Mouse (Mus musculus) CD4-positive naive resting alpha-beta T cell, adult 76 days (primary cell): Measurements from ENCODE around the gene Nanos3. TPM values are rescaled to one million over a fixed set of nuclear protein-coding genes. Genes with fewer than 3 reads are reported as not detected.

Source experiments
- total RNA-seq: library from RNA; stranded (reverse); gene quantifications from one replicate; pipeline ENCODE4 v1.2.4, GENCODE M21; 2023

Nanos3 gene
- total RNA-seq = not detected

GRCm38 (mm10) chr8:84185117-84185516 lies at the start of gene Nanos3:
TSS of gene Nanos3 (minus strand) at chr8:84185217.

GRCm38 (mm10) chr8:84147769-84148530 lies 37.1 kb downstream of the Nanos3 start, which contains the start of the genes Cc2d1a and 4930432K21Rik:
TSS of gene Cc2d1a (minus strand) at chr8:84147936.
TSS of gene 4930432K21Rik (plus strand) at chr8:84148025.

GRCm38 (mm10) chr8:84125656-84126055 lies 59.4 kb downstream of the Nanos3 start, which contains the start of gene Podnl1:
TSS of gene Podnl1 (plus strand) at chr8:84125989.

Other genes with a start within 250 kb of the Nanos3 start
- gene Gm10644, start 230.0 kb downstream of the Nanos3 start, total RNA-seq = 0.53 TPM
- gene Asf1b, start 229.7 kb downstream of the Nanos3 start, total RNA-seq = 3.9 TPM
- 37.1 TPM for gene Prkaca, start 212.2 kb downstream of the Nanos3 start, total RNA-seq
- gene Samd1, start 187.5 kb downstream of the Nanos3 start, total RNA-seq = 42.4 TPM
- gene 1700067K01Rik, start 183.7 kb downstream of the Nanos3 start, total RNA-seq = not detected
- gene 2210011C24Rik, start 173.0 kb downstream of the Nanos3 start, total RNA-seq = not detected
- gene Palm3, start 163.7 kb downstream of the Nanos3 start, total RNA-seq = not detected
- gene Il27ra, start 142.6 kb downstream of the Nanos3 start, total RNA-seq = 187 TPM
- gene Rln3, start 140.2 kb downstream of the Nanos3 start, total RNA-seq = not detected
- 2.9 TPM for gene Gm10643, start 120.1 kb downstream of the Nanos3 start, total RNA-seq
- 113 TPM for gene Rfx1, start 118.4 kb downstream of the Nanos3 start, total RNA-seq
- 63.6 TPM for gene Dcaf15, start 80.4 kb downstream of the Nanos3 start, total RNA-seq
- 4.2 TPM for gene Podnl1, start 59.2 kb downstream of the Nanos3 start, total RNA-seq
- 30.3 TPM for gene Cc2d1a, start 37.3 kb downstream of the Nanos3 start, total RNA-seq
- gene 4930432K21Rik, start 37.2 kb downstream of the Nanos3 start, total RNA-seq = 2.7 TPM
- 36.1 TPM for gene Zswim4, start 51.8 kb upstream of the Nanos3 start, total RNA-seq
- gene D8Ertd738e, start 64.5 kb upstream of the Nanos3 start, total RNA-seq = 193 TPM
- 31.7 TPM for gene Mri1, start 72.1 kb upstream of the Nanos3 start, total RNA-seq
- gene Ccdc130, start 85.2 kb upstream of the Nanos3 start, total RNA-seq = 18.3 TPM
- gene Cacna1a, start 203.2 kb upstream of the Nanos3 start, total RNA-seq = 10.9 TPM